In genomic region chr4:153966651-153967050, GRCm38 (mm10) we compare ENCODE assay signal across 26 mouse cellular contexts.
"Had no signal": no experiment of that assay in that cellular context is flagged by ENCODE, and none has a peak within 500 bp of the region (broad histone marks: within the 10 kb centered on the region; RNA-seq: fewer than 3 reads in every experiment).

No protein-coding gene starts in this region.

- H3K4me3 ChIP-seq: heart, embryonic 10.5 days; heart, embryonic 12.5 days; hindbrain, embryonic 10.5 days; hindbrain, embryonic 12.5 days; intestine, embryonic 15.5 days; layer of hippocampus, adult 2 months; left cerebral cortex, adult 2 months; limb, embryonic 10.5 days; limb, embryonic 12.5 days; liver, embryonic 13.5 days; liver, embryonic 15.5 days had no signal

- DNase-seq: gastrocnemius, postnatal 10 days; gastrocnemius, postnatal 25 days; heart, adult 18-20 months; heart, postnatal 10 days; heart, postnatal 4 days; kidney, adult 18-20 months; kidney, adult 8-10 months; kidney, postnatal 10 days; kidney, postnatal 25 days; kidney, postnatal 4 days; liver; liver, embryonic 13.5 days had no signal

- ATAC-seq: hindbrain, embryonic 16.5 days; inflammation-experienced regulatory T-cells, adult 6 months; intestine, embryonic 15.5 days; intestine, postnatal 0 days had no signal

- H3K27me3 ChIP-seq: heart, embryonic 12.5 days; hindbrain, embryonic 12.5 days; intestine, embryonic 15.5 days; limb, embryonic 12.5 days; liver, embryonic 13.5 days; liver, embryonic 15.5 days had no signal

- H3K4me1 ChIP-seq: heart, embryonic 10.5 days; heart, embryonic 12.5 days; hindbrain, embryonic 10.5 days; hindbrain, embryonic 12.5 days; intestine, embryonic 15.5 days; limb, embryonic 10.5 days; limb, embryonic 12.5 days; liver, embryonic 13.5 days; liver, embryonic 15.5 days had no signal

- H3K27ac ChIP-seq: heart, embryonic 10.5 days; hindbrain, embryonic 10.5 days; hindbrain, embryonic 12.5 days; hindbrain, embryonic 14.5 days; intestine, embryonic 15.5 days; left cerebral cortex, adult 2 months; limb, embryonic 10.5 days; limb, embryonic 12.5 days; liver, embryonic 13.5 days; liver, embryonic 15.5 days had no signal
